Mouse (Mus musculus): ENCODE measurements around the gene Arpc1a.

The Arpc1a gene

GRCm38 (mm10) chr5:145139571-145140519 is 56.2 kb downstream of the Arpc1a start, which contains the start of the genes Pdap1 and Bud31:
Pdap1 (minus strand) TSS chr5:145140238.
Bud31 (plus strand) TSS chr5:145140362.
- Histone ChIP-seq H3K36me3 (ENCODE audit: insufficient read depth, low read length) (peaks cover 72% of the 10 kb centered on the region), H3K27me3 (ENCODE audit: insufficient read depth, low read length) (no peaks in the 10 kb centered on the region), H3K9me3 (ENCODE audit: low read length) (no peaks in the 10 kb centered on the region), H3K4me1 (replicated peaks; ENCODE audit: low read depth, low read length) (peaks cover 39% of the 10 kb centered on the region), H3K4me3 (replicated peaks; ENCODE audit: low read length) (peak within 1 kb of the TSS; percentile 100)
- TF ChIP-seq CTCF (conservative IDR thresholded peaks at IDR 0.05; ENCODE audit: low read length) (no peak), POU5F1 (IDR thresholded peaks at IDR 0.05; ENCODE audit: borderline replicate concordance, low read length) (no peak), NANOG (IDR thresholded peaks at IDR 0.05; ENCODE audit: borderline replicate concordance, low read length) (no peak)

GRCm38 (mm10) chr5:145140611-145141010 is 57.0 kb downstream of the Arpc1a start:
- peaks cover 72% of the 10 kb centered on the region for H3K36me3 ChIP-seq (ENCODE audit: insufficient read depth, low read length)
- H3K9me3 ChIP-seq (ENCODE audit: low read length), result no peaks in the 10 kb centered on the region
- peaks cover 38% of the 10 kb centered on the region for H3K4me1 ChIP-seq (replicated peaks; ENCODE audit: low read depth, low read length)
- peak overlapping the region; percentile 100 for H3K4me3 ChIP-seq (replicated peaks; ENCODE audit: low read length)
- no peak for TF ChIP-seq POU5F1 (IDR thresholded peaks at IDR 0.05; ENCODE audit: borderline replicate concordance, low read length)
- TF ChIP-seq CTCF (conservative IDR thresholded peaks at IDR 0.05; ENCODE audit: low read length), result no peak
- TF ChIP-seq NANOG (IDR thresholded peaks at IDR 0.05; ENCODE audit: borderline replicate concordance, low read length), result no peak
- H3K27me3 ChIP-seq (ENCODE audit: insufficient read depth, low read length), result no peaks in the 10 kb centered on the region

- TF ChIP-seq POU5F1 (IDR thresholded peaks at IDR 0.05; ENCODE audit: borderline replicate concordance, low read length), result no peak
- TF ChIP-seq NANOG (IDR thresholded peaks at IDR 0.05; ENCODE audit: borderline replicate concordance, low read length), result no peak
- TF ChIP-seq CTCF (conservative IDR thresholded peaks at IDR 0.05; ENCODE audit: low read length), result no peak
- H3K36me3 ChIP-seq (ENCODE audit: insufficient read depth, low read length), result peaks cover 100% of the 10 kb centered on the region
- no peaks in the 10 kb centered on the region for H3K27me3 ChIP-seq (ENCODE audit: insufficient read depth, low read length)
- H3K9me3 ChIP-seq (ENCODE audit: low read length), result no peaks in the 10 kb centered on the region
- H3K4me1 ChIP-seq (replicated peaks; ENCODE audit: low read depth, low read length), result peaks cover 24% of the 10 kb centered on the region; the same call in 1 of the 2 replicates
- H3K4me3 ChIP-seq (replicated peaks; ENCODE audit: low read length), result no peak overlapping the region
These were observed 64.1 kb downstream of the Arpc1a start for GRCm38 (mm10) chr5:145147748-145148147.

- TF ChIP-seq NANOG (IDR thresholded peaks at IDR 0.05; ENCODE audit: borderline replicate concordance, low read length) (no peak), POU5F1 (IDR thresholded peaks at IDR 0.05; ENCODE audit: borderline replicate concordance, low read length) (no peak), CTCF (conservative IDR thresholded peaks at IDR 0.05; ENCODE audit: low read length) (no peak)
- peaks cover 27% of the 10 kb centered on the region; the same call in 1 of the 2 replicates for H3K4me1 ChIP-seq (replicated peaks; ENCODE audit: low read depth, low read length)
These were observed 65.7 kb downstream of the Arpc1a start for GRCm38 (mm10) chr5:145149294-145149693.

GRCm38 (mm10) chr5:145152690-145153089 is 69.1 kb downstream of the Arpc1a start:
- TF ChIP-seq CTCF (conservative IDR thresholded peaks at IDR 0.05; ENCODE audit: low read length) (no peak), POU5F1 (IDR thresholded peaks at IDR 0.05; ENCODE audit: borderline replicate concordance, low read length) (no peak), NANOG (IDR thresholded peaks at IDR 0.05; ENCODE audit: borderline replicate concordance, low read length) (no peak)
- Histone ChIP-seq H3K36me3 (ENCODE audit: insufficient read depth, low read length) (peaks cover 88% of the 10 kb centered on the region), H3K4me3 (replicated peaks; ENCODE audit: low read length) (no peak overlapping the region), H3K27me3 (ENCODE audit: insufficient read depth, low read length) (no peaks in the 10 kb centered on the region), H3K9me3 (ENCODE audit: low read length) (no peaks in the 10 kb centered on the region), H3K4me1 (replicated peaks; ENCODE audit: low read depth, low read length) (peaks cover 25% of the 10 kb centered on the region; the same call in 1 of the 2 replicates)

More at GRCm38 (mm10) chr5:145149294-145149693, 65.7 kb downstream of the Arpc1a start:
- Histone ChIP-seq H3K27me3 (ENCODE audit: insufficient read depth, low read length) (no peaks in the 10 kb centered on the region), H3K9me3 (ENCODE audit: low read length) (no peaks in the 10 kb centered on the region), H3K36me3 (ENCODE audit: insufficient read depth, low read length) (peaks cover 97% of the 10 kb centered on the region), H3K4me3 (replicated peaks; ENCODE audit: low read length) (no peak overlapping the region)
